Mouse (Mus musculus) ES-E14 (cell line): Measurements from ENCODE around the gene Gm7271. TPM values are rescaled to one million over a fixed set of nuclear protein-coding genes. Genes with fewer than 3 reads are reported as not detected.

Experiments used
- DNase-seq: peaks from one replicate; pipeline ENCODE4 v3.0.0-alpha.2; 2013; ENCODE audit warnings: low read depth, low spot score
- H3K27ac ChIP-seq: 2 replicates; pipeline ENCODE4 v1.5.1; 2012; ENCODE audit warnings: low read depth, mild to moderate bottlenecking, low read length, moderate library complexity, mixed read lengths; ENCODE audit not compliant: poor library complexity, insufficient read depth, severe bottlenecking
- H3K36me3 ChIP-seq: 2 replicates; pipeline ENCODE4 v1.6.1; 2012; ENCODE audit warnings: mild to moderate bottlenecking, low read length, moderate library complexity, mixed read lengths; ENCODE audit not compliant: control insufficient read depth, poor library complexity, insufficient read depth, severe bottlenecking
- H3K4me1 ChIP-seq, 2 experiments: fragments of 150-350 bp in 1 of 2; sonication (generic) in 1 of 2; 2 replicates each; pipeline ENCODE4 v1.6.1; 2012; ENCODE audit warnings: low read length in 2 of 2, mild to moderate bottlenecking in 1 of 2, mixed read lengths in 1 of 2; ENCODE audit not compliant: control insufficient read depth in 2 of 2, insufficient read depth in 2 of 2, poor library complexity in 1 of 2
- H3K4me3 ChIP-seq, 2 experiments: fragments of 150-350 bp in 1 of 2; sonication (generic) in 1 of 2; 2 replicates each; pipeline ENCODE4 v1.5.1; 2012; ENCODE audit warnings: low read length in 2 of 2, low read depth in 1 of 2, mild to moderate bottlenecking in 1 of 2, mixed read lengths in 1 of 2; ENCODE audit not compliant: insufficient read depth in 1 of 2, poor library complexity in 1 of 2, severe bottlenecking in 1 of 2
- H3K9ac ChIP-seq: 2 replicates; pipeline ENCODE4 v1.6.1; 2012; ENCODE audit warnings: low read depth, mild to moderate bottlenecking, low read length, mixed read lengths; ENCODE audit not compliant: poor library complexity, insufficient read depth, severe bottlenecking
- H3K9me3 ChIP-seq: fragments of 150-350 bp; sonication (generic); 2 replicates; pipeline ENCODE4 v1.6.1; 2012; ENCODE audit warnings: low read depth, mild to moderate bottlenecking, low read length; ENCODE audit not compliant: control insufficient read depth, insufficient read depth
- CHD2 ChIP-seq: IDR thresholded peaks from 2 replicates; pipeline ENCODE4 v1.6.1; 2014; ENCODE audit warnings: mild to moderate bottlenecking, low read depth, low read length, inconsistent platforms
- HCFC1 ChIP-seq: IDR thresholded peaks from 2 replicates; pipeline ENCODE4 v1.6.1; 2012; ENCODE audit warnings: low read length, inconsistent platforms, borderline replicate concordance; ENCODE audit not compliant: insufficient read depth
- MAFK ChIP-seq: IDR thresholded peaks from 2 replicates; pipeline ENCODE4 v1.6.1; 2014; ENCODE audit warnings: mild to moderate bottlenecking, low read depth, low read length, inconsistent platforms; ENCODE audit not compliant: insufficient read depth
- ZC3H11A ChIP-seq: IDR thresholded peaks from 2 replicates; pipeline ENCODE4 v1.6.1; 2012; ENCODE audit warnings: low read depth, mild to moderate bottlenecking, inconsistent platforms, low read length, borderline replicate concordance
- ZNF384 ChIP-seq: IDR thresholded peaks from 2 replicates; pipeline ENCODE4 v1.6.1; 2012; ENCODE audit warnings: low read depth, low read length, inconsistent platforms
- in situ Hi-C, 2 experiments: fragments of 600-800 bp; cut with MboI; formaldehyde crosslinking; loops; one replicate each; pipeline ENCODE4 v1.15.1; 2025; ENCODE audit warnings: low sequenced_read_pairs in 2 of 2, inconsistent platforms in 1 of 2; ENCODE audit not compliant: unreplicated experiment in 2 of 2
- total RNA-seq: library from RNA; depleted of rRNA; stranded (reverse); fragments of 300-350 nt; gene quantifications from 2 replicates; pipeline ENCODE4 v1.2.3, GENCODE M21; 2012

Gene Gm7271
- total RNA-seq, 1 experiment, result not detected

- H3K4me1 ChIP-seq, result no peaks in the 10 kb centered on the region
- H3K9ac ChIP-seq, result no peak overlapping the region
- H3K36me3 ChIP-seq, result peaks cover 19% of the 10 kb centered on the region
- in situ Hi-C loops, result no loop called here
- no peak overlapping the region for H3K4me3 ChIP-seq
- no peak overlapping the region for H3K27ac ChIP-seq
- DNase-seq, result no peak
- no peaks in the 10 kb centered on the region for H3K9me3 ChIP-seq
- TF ChIP-seq HCFC1 (no peak), ZNF384 (no peak), ZC3H11A (no peak), MAFK (no peak), CHD2 (no peak)
Measured at GRCm38 (mm10) chr5:76536231-76536630, 52.4 kb downstream of the Gm7271 start.

DNA sequence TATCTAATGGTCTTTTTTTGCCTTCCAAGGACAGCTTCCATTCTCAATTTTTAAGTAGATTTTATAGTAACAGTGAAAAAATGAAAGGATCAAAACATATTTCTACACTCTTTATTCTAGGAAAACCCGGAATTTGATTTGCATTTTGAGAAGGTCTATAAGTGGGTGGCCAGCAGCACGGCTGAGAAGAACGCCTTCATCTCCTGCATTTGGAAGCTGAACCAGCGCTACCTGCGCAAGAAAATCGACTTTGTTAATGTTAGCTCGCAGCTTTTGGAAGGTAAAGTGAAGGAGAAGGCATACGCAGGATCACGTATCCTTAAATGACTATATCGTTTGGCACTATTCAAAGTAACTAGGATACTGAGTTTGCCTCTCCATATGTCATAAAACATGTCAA lies 53.7 kb downstream of the Gm7271 start:
- H3K36me3 ChIP-seq, result peaks cover 25% of the 10 kb centered on the region

DNA sequence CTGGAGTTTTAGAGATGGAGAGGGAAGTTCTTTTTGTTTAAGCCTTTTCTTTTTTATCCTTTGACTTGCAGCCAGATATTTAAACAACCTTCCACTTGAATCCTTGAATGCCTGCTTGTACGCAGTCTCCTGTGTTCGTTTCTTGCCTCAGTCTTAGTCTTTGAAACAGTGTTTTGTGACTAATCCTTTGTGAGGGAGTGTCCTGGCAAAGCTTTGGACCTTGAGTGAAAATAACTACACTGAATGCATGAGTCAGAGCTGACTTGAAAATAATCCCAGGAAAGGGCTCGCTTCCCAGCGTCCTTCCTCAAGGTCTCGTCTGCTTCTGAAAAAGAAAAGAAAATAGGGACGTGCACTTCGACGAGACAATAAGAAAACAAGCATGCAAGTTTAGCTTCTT lies 56.3 kb downstream of the Gm7271 start:
- Histone ChIP-seq H3K27ac (no peak overlapping the region), H3K4me3 (no peak overlapping the region), H3K4me1 (no peaks in the 10 kb centered on the region), H3K9me3 (no peaks in the 10 kb centered on the region), H3K36me3 (peaks cover 46% of the 10 kb centered on the region), H3K9ac (no peak overlapping the region)
- in situ Hi-C loops, result no loop called here
- TF ChIP-seq ZC3H11A (no peak), CHD2 (no peak), ZNF384 (no peak), HCFC1 (no peak), MAFK (no peak)
- DNase-seq, result no peak

More for the DNA sequence above, 53.7 kb downstream of the Gm7271 start:
- no peak overlapping the region for H3K9ac ChIP-seq
- no peaks in the 10 kb centered on the region for H3K4me1 ChIP-seq
- H3K9me3 ChIP-seq, result no peaks in the 10 kb centered on the region
- no peak overlapping the region for H3K27ac ChIP-seq
- no peak overlapping the region for H3K4me3 ChIP-seq
- TF ChIP-seq ZC3H11A, result no peak
- TF ChIP-seq MAFK, result no peak
- DNase-seq, result no peak
- in situ Hi-C loops, result no loop called here

DNA sequence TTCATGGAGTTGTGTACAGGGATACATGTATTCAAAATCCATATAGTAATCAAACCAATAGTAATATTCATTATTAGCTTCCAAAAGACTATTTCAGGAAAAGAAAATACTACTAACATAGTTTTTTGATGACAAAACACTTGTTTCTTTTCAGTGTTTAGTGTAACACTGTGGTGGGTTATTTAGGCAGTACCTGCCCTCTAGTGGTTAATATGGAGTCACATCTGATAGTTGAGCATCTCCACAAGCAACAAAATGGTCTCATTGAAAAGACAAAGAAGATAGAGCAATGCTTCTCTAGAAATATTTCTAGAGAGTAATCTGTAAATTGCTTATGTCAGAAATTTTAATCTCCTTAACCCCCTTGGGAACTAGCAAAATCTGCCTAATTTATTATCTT lies 57.0 kb downstream of the Gm7271 start:
- Histone ChIP-seq H3K36me3 (peaks cover 42% of the 10 kb centered on the region), H3K9ac (no peak overlapping the region), H3K27ac (no peak overlapping the region), H3K9me3 (no peaks in the 10 kb centered on the region), H3K4me3 (no peak overlapping the region), H3K4me1 (no peaks in the 10 kb centered on the region)
- no peak for TF ChIP-seq MAFK
- no peak for TF ChIP-seq ZNF384
- no peak for TF ChIP-seq ZC3H11A
- no peak for TF ChIP-seq HCFC1
- no peak for TF ChIP-seq CHD2
- no peak for DNase-seq
- in situ Hi-C loops, result no loop called here

- Histone ChIP-seq H3K9me3 (no peaks in the 10 kb centered on the region), H3K36me3 (peaks cover 31% of the 10 kb centered on the region), H3K4me3 (no peak overlapping the region), H3K27ac (no peak overlapping the region), H3K9ac (no peak overlapping the region), H3K4me1 (no peaks in the 10 kb centered on the region)
- in situ Hi-C loops, result no loop called here
- DNase-seq, result no peak
- TF ChIP-seq ZNF384 (no peak), HCFC1 (no peak), CHD2 (no peak), ZC3H11A (no peak), MAFK (no peak)
Measured at GRCm38 (mm10) chr5:76543200-76543599, 59.4 kb downstream of the Gm7271 start.
